Mouse (Mus musculus): Measurements from ENCODE around the gene Chd4.

GRCm38 (mm10) chr6:125165328-125165891 is 69.6 kb downstream of the Chd4 start:
- TF ChIP-seq CTCF (IDR thresholded peaks at IDR 0.05; ENCODE audit: low read depth) (no peak), EP300 (IDR thresholded peaks at IDR 0.05; ENCODE audit: low read depth) (peak; percentile 45; the same call in 1 of the 2 replicates)

Measured in liver, postnatal 0 days (tissue).